Mouse (Mus musculus): ENCODE measurements around the gene Mettl7a2.

The Mettl7a2 gene

DNA sequence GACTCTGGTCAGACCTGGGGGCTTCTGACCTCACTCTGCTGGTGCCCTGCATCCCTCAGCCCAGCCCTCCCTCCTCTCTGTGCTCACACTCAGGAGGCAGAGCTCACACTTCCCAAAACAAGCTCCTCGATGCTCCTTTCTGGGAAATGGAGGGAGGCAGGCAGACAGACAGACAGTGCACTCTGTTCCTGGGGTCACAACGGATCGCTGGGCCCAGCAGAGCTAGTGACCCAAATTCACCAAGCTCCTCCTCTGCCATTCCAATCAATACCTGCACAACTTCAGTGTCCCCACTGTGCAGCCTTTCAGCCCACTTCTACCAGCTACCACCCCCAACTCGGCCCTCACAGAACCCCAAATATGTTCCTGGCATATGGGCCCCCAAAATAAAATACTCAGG, 48.8 kb downstream of the Mettl7a2 start:
- no peak for DNase-seq

GRCm38 (mm10) chr15:100402347-100402746, 49.3 kb downstream of the Mettl7a2 start:
- DNase-seq: no peak

- DNase-seq: no peak
These were observed 49.8 kb downstream of the Mettl7a2 start for GRCm38 (mm10) chr15:100402798-100403197.

DNA sequence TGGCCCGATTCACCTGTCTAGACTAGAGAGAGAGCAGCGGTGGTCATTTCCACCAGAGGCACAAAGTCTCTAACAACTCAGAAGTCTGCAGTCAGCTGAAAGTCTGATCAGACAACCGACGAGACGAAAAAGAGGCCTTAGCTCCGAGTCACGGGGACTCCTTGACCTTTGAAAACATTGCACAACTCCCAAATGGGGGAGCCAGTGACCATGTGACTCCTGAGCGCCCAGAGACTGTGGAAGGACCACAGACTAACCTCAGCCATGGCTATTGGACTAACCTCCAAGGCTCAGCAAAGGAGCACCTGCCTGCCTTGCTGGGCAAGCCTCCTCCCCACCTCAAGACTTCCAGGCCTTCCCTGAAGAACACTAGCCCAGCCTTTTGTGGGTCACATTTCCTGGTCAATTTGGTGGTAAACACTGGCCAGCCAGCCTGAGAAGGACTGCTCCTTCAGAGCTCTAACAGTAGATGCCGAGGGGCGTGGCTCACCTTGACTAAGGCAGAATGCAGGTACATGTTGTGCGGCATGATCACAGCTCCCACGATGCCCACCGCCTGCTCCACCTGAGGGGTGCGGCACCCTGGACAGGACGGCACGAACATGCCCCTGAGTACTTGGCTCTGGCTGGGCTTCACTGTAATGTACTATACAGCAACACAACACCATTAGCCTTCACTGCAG, 50.5 kb downstream of the Mettl7a2 start:
- DNase-seq: no peak

- DNase-seq: no peak
These were observed 53.1 kb downstream of the Mettl7a2 start for GRCm38 (mm10) chr15:100406088-100406487.

GRCm38 (mm10) chr15:100410918-100411672, 58.1 kb downstream of the Mettl7a2 start:
- DNase-seq: no peak
